Mouse (Mus musculus) megakaryocyte, adult 5-6 weeks (primary cell): ENCODE results near the gene Cd40lg. TPM values are rescaled to one million over a fixed set of nuclear protein-coding genes. Genes with fewer than 3 reads are reported as not detected.

ENCODE experiments used
- ATAC-seq: 2 replicates; pipeline ENCODE4 v1.8.0; 2016; ENCODE audit warnings: mild to moderate bottlenecking, inconsistent platforms; ENCODE audit not compliant: poor library complexity, severe bottlenecking
- total RNA-seq, 2 experiments: library from RNA; stranded (forward) in 1 of 2; stranded (reverse) in 1 of 2; fragments of 153-499, 151-499 nt in 1 of 2; fragments of 221-1000, 200-1000 nt in 1 of 2; gene quantifications; 2 replicates each; pipeline versions ENCODE4 v1.2.3 to v1.2.4; 2015 to 2017

Gene Cd40lg
- total RNA-seq (2015) (0.29 TPM in 1 of 2 replicates, not detected in the other), total RNA-seq (2017) (not detected in 2 replicates)

GRCm38 (mm10) chrX:57211876-57212275 is at the start of gene Cd40lg:
TSS of gene Cd40lg (plus strand) at chrX:57212143.
- no peak for ATAC-seq

GRCm38 (mm10) chrX:57166549-57166948 is 45.4 kb upstream of the Cd40lg start:
- no peak for ATAC-seq

GRCm38 (mm10) chrX:57171269-57171668 is 40.7 kb upstream of the Cd40lg start:
- ATAC-seq, result no peak

- ATAC-seq, result no peak
Observed at GRCm38 (mm10) chrX:57177225-57177779, 34.6 kb upstream of the Cd40lg start.

GRCm38 (mm10) chrX:57182470-57182869 is 29.5 kb upstream of the Cd40lg start:
- no peak for ATAC-seq

- peak; percentile 62 for ATAC-seq
Observed at GRCm38 (mm10) chrX:57183359-57183758, 28.6 kb upstream of the Cd40lg start.

GRCm38 (mm10) chrX:57187301-57187700 is 24.6 kb upstream of the Cd40lg start:
- no peak for ATAC-seq

- no peak for ATAC-seq
Observed at GRCm38 (mm10) chrX:57189335-57189734, 22.6 kb upstream of the Cd40lg start.

- ATAC-seq, result peak; percentile 96
Observed at GRCm38 (mm10) chrX:57196319-57196718, 15.6 kb upstream of the Cd40lg start.

- ATAC-seq, result no peak
Observed at GRCm38 (mm10) chrX:57198036-57198435, 13.9 kb upstream of the Cd40lg start.

- no peak for ATAC-seq
Observed at GRCm38 (mm10) chrX:57200397-57200796, 11.5 kb upstream of the Cd40lg start.

- ATAC-seq, result no peak
Observed at GRCm38 (mm10) chrX:57210591-57210990, 1.4 kb upstream of the Cd40lg start.

- no peak for ATAC-seq
Observed at GRCm38 (mm10) chrX:57212862-57213261, 919 bp downstream of the Cd40lg start.

GRCm38 (mm10) chrX:57215495-57215894 is 3.6 kb downstream of the Cd40lg start:
- ATAC-seq, result no peak

GRCm38 (mm10) chrX:57216271-57216670 is 4.3 kb downstream of the Cd40lg start:
- ATAC-seq, result no peak

GRCm38 (mm10) chrX:57219563-57219962 is 7.6 kb downstream of the Cd40lg start:
- ATAC-seq, result no peak

GRCm38 (mm10) chrX:57221881-57222280 is 9.9 kb downstream of the Cd40lg start:
- ATAC-seq, result no peak

GRCm38 (mm10) chrX:57223301-57223700 is 11.4 kb downstream of the Cd40lg start:
- no peak for ATAC-seq

GRCm38 (mm10) chrX:57228178-57228577 is 16.2 kb downstream of the Cd40lg start:
- peak; percentile 40; the same call in 1 of the 2 replicates for ATAC-seq

GRCm38 (mm10) chrX:57233596-57233995 is 21.7 kb downstream of the Cd40lg start:
- no peak for ATAC-seq

- no peak for ATAC-seq
Observed at GRCm38 (mm10) chrX:57235982-57236381, 24.0 kb downstream of the Cd40lg start.

- no peak for ATAC-seq
Observed at GRCm38 (mm10) chrX:57238572-57238971, 26.6 kb downstream of the Cd40lg start.
